Mouse (Mus musculus): ENCODE measurements around the gene Cdyl2. TPM values are rescaled to one million over a fixed set of nuclear protein-coding genes. Genes with fewer than 3 reads are reported as not detected.

The Cdyl2 gene
- 3.6 and 4.1 TPM in 2 replicates for polyA plus RNA-seq (2016; fragmentation: Nextera tagmentation; extraction: Ambion mirVana)

- H3K9me3 ChIP-seq (replicated peaks) = 0 out of 2 replicates have a peak, but pooled peaks cover 7% of the 10 kb centered on the region
- peak; percentile 77 for ATAC-seq
- peak within 1 kb of the TSS; percentile 75 for H3K4me3 ChIP-seq
- H3K27ac ChIP-seq = peak within 1 kb of the TSS; percentile 68
- H3K9ac ChIP-seq = peak within 1 kb of the TSS; percentile 75
- under 1% methylated on average over 87 of the region's 129 CpGs for WGBS (ENCODE audit: insufficient replicate concordance)
- peak within 1 kb of the TSS; percentile 85 for H3K4me2 ChIP-seq
- H3K4me1 ChIP-seq = peaks cover 30% of the 10 kb centered on the region
- peaks cover 4% of the 10 kb centered on the region; the same call in 1 of the 2 replicates for H3K36me3 ChIP-seq
- H3K27me3 ChIP-seq (replicated peaks) = peaks cover 22% of the 10 kb centered on the region
Observed at GRCm38 (mm10) chr8:116732684-116733647, at the start of gene Cdyl2. Gene Cdyl2 (minus strand): TSS chr8:116732991.

- Histone ChIP-seq H3K36me3 (no peaks in the 10 kb centered on the region), H3K9me3 (replicated peaks) (no peaks in the 10 kb centered on the region), H3K4me2 (no peak overlapping the region), H3K4me3 (no peak overlapping the region), H3K27me3 (replicated peaks) (no peaks in the 10 kb centered on the region), H3K4me1 (no peaks in the 10 kb centered on the region), H3K9ac (no peak overlapping the region), H3K27ac (no peak overlapping the region)
- no peak for ATAC-seq
- 62% methylated on average over 8 of the region's 8 CpGs for WGBS (ENCODE audit: insufficient replicate concordance)
Observed at GRCm38 (mm10) chr8:116780594-116780993, 47.8 kb upstream of the Cdyl2 start.

GRCm38 (mm10) chr8:116774220-116774619 is 41.4 kb upstream of the Cdyl2 start:
- no peak for ATAC-seq
- no peak overlapping the region for H3K4me2 ChIP-seq
- 83% methylated on average over 5 of the region's 5 CpGs for WGBS (ENCODE audit: insufficient replicate concordance)

DNA sequence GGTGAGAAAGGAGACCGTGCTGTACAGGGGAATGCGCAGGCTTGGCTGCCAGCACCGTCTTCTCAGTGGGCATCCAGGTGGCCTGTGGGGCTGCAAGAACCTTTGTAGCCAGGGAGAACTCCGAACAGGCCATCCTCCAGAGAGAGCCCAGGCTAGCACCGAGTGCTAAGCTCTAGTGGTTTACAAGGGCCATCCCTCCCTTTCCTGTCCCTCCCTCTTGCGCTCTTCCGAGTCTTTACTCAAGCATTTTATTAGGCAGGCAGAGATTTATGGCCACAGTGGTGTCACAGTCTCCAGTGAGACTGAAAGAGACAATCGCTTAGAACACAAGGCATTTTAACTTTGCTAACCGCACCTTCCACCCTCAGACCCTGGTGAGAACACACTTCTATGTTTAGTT is 39.9 kb upstream of the Cdyl2 start:
- 65% methylated on average over 9 of the region's 9 CpGs for WGBS (ENCODE audit: insufficient replicate concordance)
- Histone ChIP-seq H3K4me2 (no peak overlapping the region), H3K4me3 (no peak overlapping the region), H3K9ac (no peak overlapping the region), H3K27me3 (replicated peaks) (no peaks in the 10 kb centered on the region), H3K9me3 (replicated peaks) (no peaks in the 10 kb centered on the region), H3K4me1 (no peaks in the 10 kb centered on the region), H3K36me3 (no peaks in the 10 kb centered on the region), H3K27ac (no peak overlapping the region)
- no peak for ATAC-seq

More at GRCm38 (mm10) chr8:116774220-116774619, 41.4 kb upstream of the Cdyl2 start:
- H3K27ac ChIP-seq = no peak overlapping the region
- H3K36me3 ChIP-seq = no peaks in the 10 kb centered on the region
- no peaks in the 10 kb centered on the region for H3K9me3 ChIP-seq (replicated peaks)
- no peak overlapping the region for H3K9ac ChIP-seq
- no peaks in the 10 kb centered on the region for H3K4me1 ChIP-seq
- H3K27me3 ChIP-seq (replicated peaks) = no peaks in the 10 kb centered on the region
- no peak overlapping the region for H3K4me3 ChIP-seq

GRCm38 (mm10) chr8:116771797-116772343 is 39.1 kb upstream of the Cdyl2 start:
- WGBS (ENCODE audit: insufficient replicate concordance) = 60% methylated on average over 7 of the region's 7 CpGs
- Histone ChIP-seq H3K27me3 (replicated peaks) (no peaks in the 10 kb centered on the region), H3K27ac (no peak overlapping the region), H3K4me2 (no peak overlapping the region), H3K4me1 (no peaks in the 10 kb centered on the region), H3K36me3 (no peaks in the 10 kb centered on the region), H3K9me3 (replicated peaks) (no peaks in the 10 kb centered on the region), H3K4me3 (no peak overlapping the region), H3K9ac (no peak overlapping the region)
- ATAC-seq = no peak

- Histone ChIP-seq H3K9me3 (replicated peaks) (no peaks in the 10 kb centered on the region), H3K4me2 (no peak overlapping the region), H3K27ac (no peak overlapping the region), H3K36me3 (no peaks in the 10 kb centered on the region), H3K4me3 (no peak overlapping the region), H3K4me1 (no peaks in the 10 kb centered on the region), H3K9ac (no peak overlapping the region), H3K27me3 (replicated peaks) (no peaks in the 10 kb centered on the region)
- 69% methylated on average over 12 of the region's 12 CpGs for WGBS (ENCODE audit: insufficient replicate concordance)
- ATAC-seq = no peak
Observed at GRCm38 (mm10) chr8:116770756-116771155, 38.0 kb upstream of the Cdyl2 start.

- H3K4me1 ChIP-seq = no peaks in the 10 kb centered on the region
- no peaks in the 10 kb centered on the region for H3K9me3 ChIP-seq (replicated peaks)
- H3K9ac ChIP-seq = no peak overlapping the region
- WGBS (ENCODE audit: insufficient replicate concordance) = 47% methylated on average over 3 of the region's 3 CpGs
- no peak overlapping the region for H3K27ac ChIP-seq
- H3K27me3 ChIP-seq (replicated peaks) = no peaks in the 10 kb centered on the region
- H3K4me2 ChIP-seq = no peak overlapping the region
- H3K4me3 ChIP-seq = no peak overlapping the region
- no peaks in the 10 kb centered on the region for H3K36me3 ChIP-seq
- ATAC-seq = no peak
Observed at GRCm38 (mm10) chr8:116756174-116756573, 23.4 kb upstream of the Cdyl2 start.

DNA sequence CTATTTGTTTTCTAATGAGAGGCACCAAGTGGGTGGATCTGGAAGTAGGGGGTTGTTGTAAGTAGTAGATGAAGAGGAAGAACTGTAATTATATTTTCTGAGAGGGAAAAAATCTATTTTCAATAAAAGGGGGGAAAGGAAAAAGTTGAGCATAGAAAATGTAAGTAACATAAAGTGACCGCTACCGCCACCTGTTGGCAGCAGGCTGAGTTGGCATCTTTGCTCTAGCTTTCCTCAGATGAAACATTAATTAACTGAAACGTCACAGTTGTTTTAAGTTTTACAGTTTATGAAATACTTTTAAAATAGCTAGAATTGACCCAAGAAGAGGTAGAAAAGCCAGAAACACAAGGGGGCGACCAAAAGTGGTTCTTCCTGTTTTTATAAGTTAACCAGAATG is 22.8 kb upstream of the Cdyl2 start:
- no peak for ATAC-seq
- Histone ChIP-seq H3K9ac (no peak overlapping the region), H3K9me3 (replicated peaks) (no peaks in the 10 kb centered on the region), H3K27me3 (replicated peaks) (no peaks in the 10 kb centered on the region), H3K4me3 (no peak overlapping the region), H3K27ac (no peak overlapping the region), H3K4me2 (no peak overlapping the region), H3K4me1 (no peaks in the 10 kb centered on the region), H3K36me3 (no peaks in the 10 kb centered on the region)
- WGBS (ENCODE audit: insufficient replicate concordance) = 3% methylated on average over 4 of the region's 4 CpGs

- Histone ChIP-seq H3K4me3 (no peak overlapping the region), H3K27ac (no peak overlapping the region), H3K4me1 (0 out of 2 replicates have a peak, but pooled peaks cover 2% of the 10 kb centered on the region), H3K36me3 (no peaks in the 10 kb centered on the region), H3K4me2 (no peak overlapping the region), H3K27me3 (replicated peaks) (0 out of 2 replicates have a peak, but pooled peaks cover 6% of the 10 kb centered on the region), H3K9ac (no peak overlapping the region), H3K9me3 (replicated peaks) (no peaks in the 10 kb centered on the region)
- WGBS (ENCODE audit: insufficient replicate concordance) = 68% methylated on average over 1 of the region's 1 CpGs
- ATAC-seq = no peak
Observed at GRCm38 (mm10) chr8:116740726-116741125, 7.9 kb upstream of the Cdyl2 start.

- no peaks in the 10 kb centered on the region for H3K36me3 ChIP-seq
- H3K27ac ChIP-seq = no peak overlapping the region
- no peak overlapping the region for H3K4me2 ChIP-seq
- peaks cover 22% of the 10 kb centered on the region for H3K27me3 ChIP-seq (replicated peaks)
- peaks cover 30% of the 10 kb centered on the region for H3K4me1 ChIP-seq
- no peak for ATAC-seq
- H3K9ac ChIP-seq = no peak overlapping the region
- WGBS (ENCODE audit: insufficient replicate concordance) = 41% methylated on average over 5 of the region's 5 CpGs
- H3K4me3 ChIP-seq = no peak overlapping the region
- H3K9me3 ChIP-seq (replicated peaks) = no peaks in the 10 kb centered on the region
Observed at GRCm38 (mm10) chr8:116735306-116735705, 2.5 kb upstream of the Cdyl2 start.

GRCm38 (mm10) chr8:116734176-116734575 is 1.4 kb upstream of the Cdyl2 start:
- peak; percentile 75 for ATAC-seq
- Histone ChIP-seq H3K9ac (no peak overlapping the region), H3K36me3 (no peaks in the 10 kb centered on the region; the same call in 1 of the 2 replicates), H3K4me3 (no peak overlapping the region), H3K27ac (no peak overlapping the region), H3K9me3 (replicated peaks) (0 out of 2 replicates have a peak, but pooled peaks cover 2% of the 10 kb centered on the region), H3K4me2 (peak overlapping the region; percentile 85), H3K4me1 (peaks cover 30% of the 10 kb centered on the region), H3K27me3 (replicated peaks) (peaks cover 22% of the 10 kb centered on the region)
- WGBS (ENCODE audit: insufficient replicate concordance) = 20% methylated on average over 9 of the region's 9 CpGs

DNA sequence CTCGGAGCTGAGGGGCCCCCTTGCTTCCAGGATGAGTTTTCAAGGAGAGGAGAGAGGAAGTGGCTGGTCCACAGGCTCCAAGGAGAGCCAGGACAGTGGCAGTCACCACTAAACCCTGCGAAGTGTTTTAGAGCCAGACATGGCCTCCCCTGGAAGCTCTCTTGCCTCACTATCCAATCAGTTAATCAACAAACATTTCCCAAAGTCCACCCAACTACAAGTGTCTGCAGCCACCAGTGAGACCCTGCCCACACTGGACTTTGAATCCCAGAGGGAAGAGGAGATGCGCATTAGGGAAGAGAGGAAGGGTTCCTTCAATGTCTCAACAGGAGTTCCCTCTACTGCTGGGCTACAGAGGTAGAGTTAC is 840 bp upstream of the Cdyl2 start:
- 29% methylated on average over 3 of the region's 3 CpGs for WGBS (ENCODE audit: insufficient replicate concordance)
- H3K36me3 ChIP-seq = peaks cover 4% of the 10 kb centered on the region; the same call in 1 of the 2 replicates
- H3K27me3 ChIP-seq (replicated peaks) = peaks cover 22% of the 10 kb centered on the region
- H3K9me3 ChIP-seq (replicated peaks) = 0 out of 2 replicates have a peak, but pooled peaks cover 7% of the 10 kb centered on the region
- H3K9ac ChIP-seq = peak overlapping the region; percentile 75
- peak overlapping the region; percentile 68 for H3K27ac ChIP-seq
- peak; percentile 19; the same call in 1 of the 2 replicates for ATAC-seq
- peak overlapping the region; percentile 85 for H3K4me2 ChIP-seq
- H3K4me1 ChIP-seq = peaks cover 30% of the 10 kb centered on the region
- H3K4me3 ChIP-seq = peak overlapping the region; percentile 75
